Mouse (Mus musculus) forebrain, embryonic 10.5 days (tissue): ENCODE data around the gene Aftph. TPM values are rescaled to one million over a fixed set of nuclear protein-coding genes. Genes with fewer than 3 reads are reported as not detected.

Experiments
- DNase-seq: peaks from one replicate; pipeline ENCODE4 v3.0.0-alpha.2; 2017; ENCODE audit warnings: low spot score; ENCODE audit errors: extremely low spot score
- H3K27ac ChIP-seq: fragments of 300-500 bp; sonication (generic); 2 replicates; pipeline ENCODE4 v1.5.1; 2016; ENCODE audit warnings: mild to moderate bottlenecking
- H3K27me3 ChIP-seq: fragments of 300-500 bp; sonication (generic); 2 replicates; pipeline ENCODE4 v1.6.1; 2016; ENCODE audit warnings: mild to moderate bottlenecking; ENCODE audit not compliant: poor library complexity, severe bottlenecking
- H3K36me3 ChIP-seq: fragments of 300-500 bp; sonication (generic); replicated peaks from 2 replicates; pipeline ENCODE4 v1.6.1; 2016; ENCODE audit warnings: mild to moderate bottlenecking, moderate library complexity
- H3K4me1 ChIP-seq: fragments of 300-500 bp; sonication (generic); 2 replicates; pipeline ENCODE4 v1.6.1; 2016
- H3K4me3 ChIP-seq: fragments of 300-500 bp; sonication (generic); 2 replicates; pipeline ENCODE4 v1.5.1; 2016; ENCODE audit warnings: mild to moderate bottlenecking, moderate library complexity
- H3K9me3 ChIP-seq: fragments of 300-500 bp; sonication (generic); 2 replicates; pipeline ENCODE4 v1.6.1; 2016; ENCODE audit warnings: mild to moderate bottlenecking, moderate library complexity
- WGBS: fragments of 180-500 bp; shearing (Covaris S2); methylation state at CpG from one replicate; pipeline ENCODE4 v1.1.7; 2016; 5-methylcytosine and 5-hydroxymethylcytosine counted together
- polyA plus RNA-seq: library from polyadenylated mRNA; unstranded; fragments of >200 nt; fragmentation: Nextera tagmentation; extraction: Ambion mirVana; gene quantifications from 2 replicates; pipeline ENCODE4 v1.2.1, GENCODE M21; 2016

The Aftph gene
- polyA plus RNA-seq, 1 experiment from 2014 or later = 21.9 TPM

DNA sequence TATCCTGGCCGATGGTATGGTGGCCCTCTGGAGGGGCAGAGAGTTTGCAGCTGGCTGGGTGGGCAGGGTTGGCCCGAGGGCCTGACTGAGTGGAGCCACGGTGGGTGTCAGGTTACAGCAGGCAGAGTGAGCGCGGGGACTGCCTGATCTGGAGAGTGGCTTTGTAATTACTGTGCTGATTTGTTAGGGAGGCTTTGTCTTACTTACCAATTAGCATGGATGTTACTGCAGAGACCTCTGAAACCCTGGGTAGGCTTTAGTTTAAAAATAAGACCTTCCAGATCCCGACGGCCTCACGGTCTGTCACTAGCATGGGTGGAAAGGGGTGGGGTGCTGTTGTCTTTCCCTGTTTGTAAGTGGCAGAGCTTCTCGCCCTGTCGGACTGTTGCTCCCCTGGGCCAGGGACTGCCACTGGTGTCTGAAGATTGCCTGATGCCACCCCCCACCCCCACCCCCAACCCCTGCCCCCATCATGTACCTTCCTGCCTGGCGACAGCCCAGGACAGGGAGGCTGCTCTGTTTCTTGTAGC lies 101.4 kb downstream of the Aftph start:
- peak; percentile 83 for DNase-seq
- no peaks in the 10 kb centered on the region for H3K9me3 ChIP-seq
- H3K4me1 ChIP-seq = peaks cover 89% of the 10 kb centered on the region
- peak overlapping the region; percentile 91 for H3K27ac ChIP-seq
- WGBS = under 1% methylated on average over 11 of the region's 11 CpGs
- H3K27me3 ChIP-seq = no peaks in the 10 kb centered on the region
- peak overlapping the region; percentile 45 for H3K4me3 ChIP-seq
- no peaks in the 10 kb centered on the region for H3K36me3 ChIP-seq

DNA sequence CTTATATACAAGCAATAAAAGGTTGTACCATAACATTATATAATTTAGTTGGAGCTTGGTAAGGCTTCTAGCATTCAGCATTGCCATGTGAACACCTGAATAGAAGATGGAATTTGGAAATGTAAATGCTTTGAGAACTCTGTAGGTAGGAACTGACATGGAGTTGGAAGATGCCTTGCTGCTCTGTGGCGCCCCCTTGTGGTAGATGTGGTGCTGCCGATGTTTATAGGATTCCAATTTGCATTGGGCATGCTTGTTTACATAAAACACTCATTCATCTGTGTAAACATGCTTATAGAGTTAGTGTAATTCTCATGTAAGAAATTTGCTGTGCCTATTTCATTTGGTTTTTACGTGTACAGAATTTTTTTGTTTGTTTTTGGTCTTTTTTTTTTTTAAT lies 102.5 kb downstream of the Aftph start:
- H3K36me3 ChIP-seq = no peaks in the 10 kb centered on the region
- H3K4me3 ChIP-seq = no peak overlapping the region
- peak; percentile 80 for DNase-seq
- H3K27me3 ChIP-seq = no peaks in the 10 kb centered on the region
- H3K4me1 ChIP-seq = peaks cover 89% of the 10 kb centered on the region
- WGBS = 33% methylated on average over 3 of the region's 3 CpGs
- H3K9me3 ChIP-seq = no peaks in the 10 kb centered on the region
- no peak overlapping the region for H3K27ac ChIP-seq

DNA sequence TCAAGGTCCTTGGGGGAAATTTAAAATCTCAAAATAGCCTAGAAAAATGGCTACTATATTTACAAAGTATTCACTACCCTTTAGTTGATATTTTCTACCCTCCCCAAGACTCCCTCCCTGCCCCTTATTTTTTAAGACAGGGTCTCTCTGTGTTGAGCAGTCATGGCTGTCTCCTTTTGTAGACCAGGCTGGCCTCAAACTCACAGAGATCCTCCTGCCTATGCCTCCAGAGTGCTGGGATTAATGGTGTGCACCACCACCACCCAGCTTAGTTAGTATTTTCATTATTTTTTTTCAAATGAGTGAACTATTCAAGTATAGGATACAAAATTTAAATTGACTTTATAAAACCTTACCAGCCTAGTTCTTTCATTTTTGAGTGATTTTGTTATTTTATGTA lies 104.3 kb downstream of the Aftph start:
- Histone ChIP-seq H3K4me1 (peaks cover 83% of the 10 kb centered on the region), H3K9me3 (no peaks in the 10 kb centered on the region), H3K36me3 (no peaks in the 10 kb centered on the region), H3K4me3 (no peak overlapping the region), H3K27ac (no peak overlapping the region), H3K27me3 (no peaks in the 10 kb centered on the region)
- no peak for DNase-seq

DNA sequence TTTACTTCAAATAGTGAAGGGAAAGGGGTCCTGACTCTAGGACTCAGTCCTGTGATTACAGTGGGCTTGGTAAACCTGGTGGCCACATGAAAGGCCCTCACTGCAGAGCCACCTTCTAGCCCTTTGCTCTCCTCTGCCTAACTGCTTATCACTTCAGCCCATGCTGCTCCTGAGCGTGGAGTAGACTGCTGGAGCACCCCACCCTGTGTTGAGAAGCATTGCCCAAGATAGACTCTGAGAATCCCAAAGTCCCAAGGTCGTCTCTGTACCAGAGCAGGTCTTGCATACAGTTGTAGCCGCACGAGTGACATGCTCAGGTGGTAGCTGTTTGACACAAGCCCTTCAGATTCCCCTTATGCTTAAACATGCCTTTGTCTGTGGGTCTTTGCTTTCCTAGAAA lies 105.3 kb downstream of the Aftph start:
- Histone ChIP-seq H3K4me1 (peaks cover 79% of the 10 kb centered on the region), H3K4me3 (peak overlapping the region; percentile 91), H3K27me3 (no peaks in the 10 kb centered on the region), H3K36me3 (no peaks in the 10 kb centered on the region), H3K9me3 (no peaks in the 10 kb centered on the region), H3K27ac (peak overlapping the region; percentile 81)
- WGBS = 41% methylated on average over 4 of the region's 4 CpGs
- DNase-seq = no peak

DNA sequence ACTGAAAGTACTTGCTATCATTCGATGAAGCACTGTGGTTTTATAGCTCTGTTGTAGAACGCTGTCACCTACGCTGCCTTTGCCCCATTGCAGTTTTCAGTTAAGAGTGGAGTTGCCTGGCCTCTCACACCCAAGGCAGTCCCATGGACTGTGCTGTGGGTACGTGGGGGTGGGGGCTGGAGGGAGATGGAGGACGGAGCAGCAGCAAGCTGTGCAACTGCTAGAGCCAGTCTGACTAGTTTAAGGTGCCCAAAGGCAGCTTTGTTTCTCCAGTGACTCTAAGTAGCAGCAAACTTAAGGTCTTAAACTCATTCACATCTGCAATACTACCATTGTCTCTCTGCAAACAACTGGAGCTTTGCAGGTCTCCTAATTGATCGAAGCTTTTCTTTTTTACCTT lies 105.7 kb downstream of the Aftph start:
- Histone ChIP-seq H3K36me3 (no peaks in the 10 kb centered on the region), H3K9me3 (no peaks in the 10 kb centered on the region), H3K27me3 (no peaks in the 10 kb centered on the region), H3K27ac (peak overlapping the region; percentile 81), H3K4me1 (peaks cover 79% of the 10 kb centered on the region), H3K4me3 (peak overlapping the region; percentile 91; the same call in 1 of the 2 replicates)
- WGBS = 21% methylated on average over 6 of the region's 6 CpGs
- no peak for DNase-seq

Other genes with a start within 250 kb of the Aftph start
- 27.5 and 27.7 TPM in 2 replicates for gene Sertad2, start 198.3 kb downstream of the Aftph start, polyA plus RNA-seq
- 26.5 and 27.2 TPM in 2 replicates for gene Lgalsl, start 89.5 kb upstream of the Aftph start, polyA plus RNA-seq